Mouse (Mus musculus) heart, postnatal 0 days (tissue): ENCODE results near the gene 4930430F08Rik. TPM values are rescaled to one million over a fixed set of nuclear protein-coding genes. Genes with fewer than 3 reads are reported as not detected.

ENCODE experiments used
- ATAC-seq: fragments of 200-750 bp; cut with Nextera tagmentation; 2 replicates; pipeline ENCODE4 v1.8.0; 2017; ENCODE audit warnings: low read depth, moderate number of reproducible peaks, moderate library complexity; ENCODE audit not compliant: insufficient read depth
- DNase-seq: peaks from one replicate; pipeline ENCODE4 v3.0.0-alpha.2; 2016; ENCODE audit warnings: low spot score
- H3K27ac ChIP-seq: fragments of 300-500 bp; sonication (generic); 2 replicates; pipeline ENCODE4 v1.5.1; 2014; ENCODE audit warnings: low read depth, mild to moderate bottlenecking
- H3K27me3 ChIP-seq: fragments of 300-500 bp; sonication (generic); 2 replicates; pipeline ENCODE4 v1.6.1; 2014; ENCODE audit warnings: low read length, mixed read lengths; ENCODE audit not compliant: control insufficient read depth, insufficient read depth
- H3K36me3 ChIP-seq: fragments of 300-500 bp; sonication (generic); replicated peaks from 2 replicates; pipeline ENCODE4 v1.6.1; 2014; ENCODE audit warnings: low read length, mixed read lengths; ENCODE audit not compliant: control insufficient read depth, insufficient read depth
- H3K4me1 ChIP-seq: fragments of 300-500 bp; sonication (generic); 2 replicates; pipeline ENCODE4 v1.6.1; 2014; ENCODE audit warnings: antibody characterized with exemption; ENCODE audit not compliant: control insufficient read depth, insufficient read depth
- H3K4me2 ChIP-seq: fragments of 300-500 bp; sonication (generic); 2 replicates; pipeline ENCODE4 v1.6.1; 2014; ENCODE audit warnings: low read depth, mild to moderate bottlenecking, low read length, moderate library complexity
- H3K4me3 ChIP-seq: fragments of 300-500 bp; sonication (generic); 2 replicates; pipeline ENCODE4 v1.5.1; 2014; ENCODE audit warnings: low read depth, low read length
- H3K9ac ChIP-seq: fragments of 300-500 bp; sonication (generic); replicated peaks from 2 replicates; pipeline ENCODE4 v1.6.1; 2014; ENCODE audit warnings: low read depth, low read length, mixed read lengths
- H3K9me3 ChIP-seq: fragments of 300-500 bp; sonication (generic); replicated peaks from 2 replicates; pipeline ENCODE4 v1.6.1; 2016; ENCODE audit warnings: low read length; ENCODE audit not compliant: control insufficient read depth
- CTCF ChIP-seq: IDR thresholded peaks from 2 replicates; pipeline ENCODE4 v1.5.1; 2016; ENCODE audit warnings: antibody characterized with exemption, control low read depth, low read depth
- EP300 ChIP-seq: IDR thresholded peaks from 2 replicates; pipeline ENCODE4 v1.6.1; 2016; ENCODE audit warnings: antibody characterized with exemption, low read depth
- WGBS: fragments of 180-500 bp; shearing (Covaris S2); extraction: QIAGEN DNeasy Blood & Tissue Kit; methylation state at CpG from one replicate; pipeline ENCODE4 v1.1.7; 2014; 5-methylcytosine and 5-hydroxymethylcytosine counted together
- polyA plus RNA-seq: library from polyadenylated mRNA; unstranded; fragments of >200 nt; fragmentation: Nextera tagmentation; extraction: Ambion mirVana; gene quantifications from 2 replicates; pipeline ENCODE4 v1.2.1, GENCODE M21; 2015
- total RNA-seq: library from RNA; depleted of rRNA; stranded (reverse); fragments of >200 nt; gene quantifications from 2 replicates; pipeline ENCODE4 v1.2.3, GENCODE M21; 2014; ENCODE audit warnings: low replicate concordance

Gene 4930430F08Rik
- total and polyA plus RNA-seq, 2 experiments from 2014 or later = 1.3 to 5.1 TPM

DNA sequence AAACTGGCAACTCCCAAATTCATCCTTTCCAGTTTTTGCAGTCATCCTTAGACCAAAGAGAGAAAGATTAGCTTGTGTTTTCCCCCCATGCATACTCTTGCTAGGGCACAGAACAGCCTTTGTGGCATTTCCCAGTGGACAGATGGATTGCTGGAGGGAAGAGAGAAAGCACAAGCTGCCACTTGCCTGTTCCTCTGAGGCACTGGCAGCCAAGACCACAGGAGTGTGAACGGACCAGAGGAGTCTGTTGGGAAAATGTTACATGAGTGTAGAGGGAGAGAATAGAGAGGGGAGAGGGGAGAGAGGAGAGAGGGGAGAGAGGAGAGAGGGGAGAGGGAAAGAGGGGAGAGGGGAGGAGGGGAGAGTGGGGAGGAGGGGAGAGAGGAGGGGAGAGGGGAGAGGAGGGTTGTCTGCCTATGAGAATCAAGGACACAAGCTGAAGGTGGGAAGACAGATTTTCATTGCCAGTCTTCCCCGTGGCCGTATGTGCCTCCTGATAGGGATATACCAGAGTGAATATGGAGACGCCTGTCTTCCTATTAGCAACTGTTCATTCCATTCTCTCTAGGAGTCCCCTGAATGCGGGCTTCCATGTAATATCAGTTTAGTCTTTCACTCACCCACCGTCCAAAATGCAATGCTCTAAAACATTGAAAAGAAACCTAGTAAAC is 27.1 kb upstream of the 4930430F08Rik start:
- WGBS = 70% methylated on average over 6 of the region's 6 CpGs
- H3K4me1 ChIP-seq = no peaks in the 10 kb centered on the region
- no peak overlapping the region for H3K4me2 ChIP-seq
- ATAC-seq = no peak
- H3K9me3 ChIP-seq = no peaks in the 10 kb centered on the region
- H3K36me3 ChIP-seq = no peaks in the 10 kb centered on the region
- H3K9ac ChIP-seq = no peak overlapping the region
- TF ChIP-seq EP300 = no peak
- no peak for TF ChIP-seq CTCF
- H3K4me3 ChIP-seq = no peak overlapping the region
- DNase-seq = no peak
- no peaks in the 10 kb centered on the region for H3K27me3 ChIP-seq
- no peak overlapping the region for H3K27ac ChIP-seq

DNA sequence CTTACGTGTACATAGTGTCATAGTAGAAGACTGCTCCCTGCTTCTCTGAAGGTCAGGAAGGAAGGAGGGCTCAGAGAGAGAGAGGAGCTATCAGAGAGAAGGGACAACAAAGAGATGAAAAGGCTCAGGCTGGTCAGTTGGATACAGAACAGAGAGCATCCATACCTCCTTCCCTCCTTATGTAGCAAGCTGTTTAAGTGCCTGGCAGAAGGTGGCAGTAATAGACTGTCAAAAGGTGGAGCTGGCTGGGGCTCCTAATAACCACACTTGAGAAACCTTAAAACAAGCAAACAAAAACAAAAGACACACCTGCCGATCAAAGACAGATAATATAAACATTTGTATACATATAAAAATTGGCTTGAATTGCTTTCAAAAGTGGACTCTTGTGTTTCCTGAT is 14.0 kb upstream of the 4930430F08Rik start:
- ATAC-seq = no peak
- H3K9me3 ChIP-seq = no peaks in the 10 kb centered on the region
- no peaks in the 10 kb centered on the region for H3K4me1 ChIP-seq
- 72% methylated on average over 2 of the region's 2 CpGs for WGBS
- no peak overlapping the region for H3K4me3 ChIP-seq
- DNase-seq = no peak
- no peak overlapping the region for H3K4me2 ChIP-seq
- no peak overlapping the region for H3K9ac ChIP-seq
- TF ChIP-seq CTCF (no peak), EP300 (no peak)
- no peaks in the 10 kb centered on the region for H3K36me3 ChIP-seq
- no peaks in the 10 kb centered on the region for H3K27me3 ChIP-seq
- no peak overlapping the region for H3K27ac ChIP-seq

DNA sequence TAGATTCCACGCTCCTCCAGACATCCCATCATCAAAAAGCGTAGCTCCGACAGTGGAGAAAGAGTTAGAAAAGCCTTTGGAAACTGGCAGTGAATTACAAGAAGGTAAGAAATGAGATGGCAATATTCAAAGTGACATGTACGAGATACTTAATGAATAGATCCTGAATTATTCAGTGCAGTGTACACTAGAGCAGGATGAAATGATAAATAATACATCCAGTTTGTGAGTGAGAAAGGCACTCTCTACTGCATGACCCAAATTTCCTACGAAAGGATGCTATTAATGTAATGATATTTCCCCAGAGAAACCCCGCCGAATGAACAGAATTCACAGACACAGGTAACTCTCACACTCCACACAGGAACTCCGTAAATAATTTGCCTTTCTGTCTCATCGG is 13.3 kb upstream of the 4930430F08Rik start:
- no peak for DNase-seq
- H3K27me3 ChIP-seq = no peaks in the 10 kb centered on the region
- H3K36me3 ChIP-seq = no peaks in the 10 kb centered on the region
- ATAC-seq = no peak
- TF ChIP-seq EP300 = no peak
- TF ChIP-seq CTCF = no peak
- WGBS = 82% methylated on average over 9 of the region's 9 CpGs
- H3K4me3 ChIP-seq = no peak overlapping the region
- H3K9ac ChIP-seq = no peak overlapping the region
- H3K4me1 ChIP-seq = no peaks in the 10 kb centered on the region
- no peak overlapping the region for H3K27ac ChIP-seq
- no peak overlapping the region for H3K4me2 ChIP-seq
- no peaks in the 10 kb centered on the region for H3K9me3 ChIP-seq

GRCm38 (mm10) chr10:100598339-100598738 is 8.1 kb upstream of the 4930430F08Rik start:
- H3K4me2 ChIP-seq = no peak overlapping the region
- no peaks in the 10 kb centered on the region for H3K27me3 ChIP-seq
- H3K9me3 ChIP-seq = no peaks in the 10 kb centered on the region
- WGBS = 75% methylated on average over 3 of the region's 3 CpGs
- TF ChIP-seq CTCF (no peak), EP300 (no peak)
- H3K4me1 ChIP-seq = no peaks in the 10 kb centered on the region
- no peak overlapping the region for H3K27ac ChIP-seq
- no peaks in the 10 kb centered on the region for H3K36me3 ChIP-seq
- no peak for DNase-seq
- no peak overlapping the region for H3K9ac ChIP-seq
- no peak overlapping the region for H3K4me3 ChIP-seq
- ATAC-seq = no peak

- DNase-seq (peak; percentile 84), ATAC-seq (peak; percentile 98)
- Histone ChIP-seq H3K9ac (peak overlapping the region; percentile 55), H3K4me3 (peak overlapping the region; percentile 67), H3K4me2 (peak overlapping the region; percentile 90), H3K9me3 (no peaks in the 10 kb centered on the region), H3K27ac (no peak overlapping the region), H3K36me3 (no peaks in the 10 kb centered on the region), H3K4me1 (peaks cover 5% of the 10 kb centered on the region; the same call in 1 of the 2 replicates), H3K27me3 (no peaks in the 10 kb centered on the region)
- WGBS = 0% methylated on average over 31 of the region's 31 CpGs
- TF ChIP-seq CTCF (no peak), EP300 (no peak)
Observed at GRCm38 (mm10) chr10:100588932-100589388, 1.3 kb downstream of the 4930430F08Rik start.

DNA sequence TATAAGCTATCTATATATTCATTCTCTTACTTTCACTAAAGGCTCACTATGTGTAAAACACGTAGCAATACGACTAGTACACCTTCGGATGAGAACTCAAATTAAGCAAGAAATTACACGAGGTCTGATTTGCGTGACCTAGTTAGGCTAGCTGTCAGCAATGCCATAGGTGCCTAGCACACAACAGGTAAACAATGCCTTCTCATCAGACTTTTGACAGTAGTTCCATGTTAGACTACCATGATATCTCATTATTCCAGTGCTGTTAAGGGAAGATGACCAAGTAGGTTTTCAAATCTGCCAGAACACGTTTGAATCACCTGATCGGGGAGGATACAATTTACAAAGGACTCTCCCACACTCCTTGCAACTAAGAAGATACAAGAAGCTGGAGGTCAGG is 1.7 kb downstream of the 4930430F08Rik start:
- DNase-seq = no peak
- Histone ChIP-seq H3K4me2 (peak overlapping the region; percentile 90), H3K4me3 (peak overlapping the region; percentile 67), H3K9me3 (no peaks in the 10 kb centered on the region), H3K36me3 (no peaks in the 10 kb centered on the region), H3K4me1 (peaks cover 5% of the 10 kb centered on the region; the same call in 1 of the 2 replicates), H3K9ac (peak overlapping the region; percentile 55), H3K27me3 (no peaks in the 10 kb centered on the region), H3K27ac (no peak overlapping the region)
- ATAC-seq = no peak
- TF ChIP-seq EP300 (no peak), CTCF (no peak)
- WGBS = 45% methylated on average over 7 of the region's 7 CpGs
